Mouse (Mus musculus): Measurements from ENCODE around the gene Fkbp5.
A peak's percentile ranks its signal among the peaks of the same experiment; 100 is the strongest.

DNA sequence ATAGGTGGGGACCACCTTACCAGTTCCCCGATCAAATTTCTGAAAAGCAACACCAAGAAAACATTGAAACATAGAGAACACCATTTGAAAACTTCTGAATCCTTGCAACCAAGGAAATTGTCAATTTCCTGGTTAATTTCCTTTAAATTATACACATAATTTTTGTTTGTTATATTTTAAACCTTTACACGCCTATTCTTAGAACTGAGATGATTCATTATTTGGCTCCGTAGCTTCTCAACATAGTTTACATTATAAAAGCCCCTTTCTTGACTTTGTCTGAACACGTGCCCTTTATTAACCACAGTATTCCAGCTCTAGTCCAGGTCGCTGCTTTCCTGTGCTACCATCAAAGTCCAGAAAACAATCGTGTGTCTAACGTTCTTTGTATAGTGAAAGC, 86.3 kb downstream of the Fkbp5 start:
- TF ChIP-seq CTCF (IDR thresholded peaks at IDR 0.05) (no peak), EP300 (IDR thresholded peaks at IDR 0.05) (peak; percentile 91)
